In the genomic region with DNA sequence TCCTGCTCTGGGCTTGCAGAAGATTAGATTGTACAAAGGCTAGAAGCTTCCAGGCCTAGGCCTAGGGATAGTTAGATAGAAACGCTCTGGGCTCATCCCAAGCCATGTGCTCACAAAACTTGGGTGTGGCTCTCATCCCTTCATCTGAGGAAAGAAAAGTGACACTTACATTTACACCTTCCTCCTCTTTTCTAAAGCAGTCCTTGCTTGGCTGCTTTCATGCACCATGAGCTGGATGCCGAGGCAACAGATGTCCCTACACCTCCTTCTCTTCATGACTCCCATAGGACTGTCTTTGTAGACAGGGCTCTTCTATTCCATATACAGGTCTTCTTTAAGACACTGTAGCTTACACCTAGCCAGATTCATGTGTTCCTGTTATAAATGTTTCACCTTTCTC, we compare ENCODE assay signal across 21 mouse cellular contexts.
DNase-seq lines count a peak whose midpoint lies in the region; ATAC-seq and TF ChIP-seq lines count a peak whose summit lies in the region.
"Had no signal": no experiment of that assay in that cellular context is flagged by ENCODE, and none has a peak within 500 bp of the region (broad histone marks: within the 10 kb centered on the region; RNA-seq: fewer than 3 reads in every experiment).

No protein-coding gene starts in this region.

- 95% methylated on average over 2 of the region's 2 CpGs for WGBS in midbrain, postnatal 0 days

- H3K9me3 ChIP-seq in midbrain, postnatal 0 days (ENCODE audit: low read length) = no peaks in the 10 kb centered on the region
- H3K9me3 ChIP-seq: embryonic facial prominence, embryonic 10.5 days; forebrain, embryonic 13.5 days; heart, embryonic 12.5 days; hindbrain, embryonic 10.5 days had no signal

- no peak overlapping the region for H3K4me2 ChIP-seq in midbrain, postnatal 0 days (ENCODE audit: low read depth, low read length, poor library complexity, severe bottlenecking)
- H3K4me2 ChIP-seq: forebrain, embryonic 13.5 days; heart, embryonic 12.5 days; hindbrain, embryonic 14.5 days had no signal

- no peaks in the 10 kb centered on the region for H3K27me3 ChIP-seq in midbrain, postnatal 0 days (ENCODE audit: insufficient read depth, low read length)
- H3K27me3 ChIP-seq: CH12.LX; forebrain, embryonic 13.5 days; heart, embryonic 12.5 days; Patski had no signal

- ATAC-seq in midbrain, postnatal 0 days (ENCODE audit: low FRiP score) = no peak
- ATAC-seq: activated CD4-positive, CD25-positive, alpha-beta regulatory T cell, adult 4 months; forebrain, embryonic 13.5 days; forebrain, postnatal 0 days; Patski had no signal

- no peak overlapping the region for H3K9ac ChIP-seq in midbrain, postnatal 0 days (replicated peaks; ENCODE audit: low read length, poor library complexity, severe bottlenecking)
- H3K9ac ChIP-seq: forebrain, embryonic 13.5 days; forebrain, postnatal 0 days; heart, embryonic 12.5 days; hindbrain, embryonic 14.5 days had no signal

- H3K4me3 ChIP-seq in midbrain, postnatal 0 days (ENCODE audit: low read depth, low read length) = no peak overlapping the region
- H3K4me3 ChIP-seq: embryonic facial prominence, embryonic 10.5 days; forebrain, embryonic 13.5 days; heart, embryonic 12.5 days; hindbrain, embryonic 10.5 days had no signal

- no peak for TF ChIP-seq CTCF in midbrain, postnatal 0 days (IDR thresholded peaks at IDR 0.05)

- H3K27ac ChIP-seq in midbrain, postnatal 0 days (ENCODE audit: low read depth, low read length) = no peak overlapping the region
- H3K27ac ChIP-seq: embryonic facial prominence, embryonic 10.5 days; forebrain, embryonic 13.5 days; hindbrain, embryonic 10.5 days; hindbrain, embryonic 14.5 days had no signal

- H3K4me1 ChIP-seq in midbrain, postnatal 0 days (ENCODE audit: insufficient read depth, low read length) = no peaks in the 10 kb centered on the region
- H3K4me1 ChIP-seq: embryonic facial prominence, embryonic 10.5 days; forebrain, embryonic 13.5 days; heart, embryonic 12.5 days; hindbrain, embryonic 10.5 days had no signal

- H3K36me3 ChIP-seq in midbrain, postnatal 0 days (ENCODE audit: insufficient read depth, low read length) = no peaks in the 10 kb centered on the region
- H3K36me3 ChIP-seq: embryonic facial prominence, embryonic 10.5 days; heart, embryonic 12.5 days; hindbrain, embryonic 10.5 days had no signal

- DNase-seq in frontal cortex, adult 2 months (ENCODE audit: extremely low spot score in 1 of 2, low spot score in 1 of 2) = peak; percentile 57 to 63
- DNase-seq in frontal cortex, postnatal 25 days (ENCODE audit: low spot score in 2 of 2) = no peak
- DNase-seq in right cerebral cortex, postnatal 25 days = peak; percentile 43
- DNase-seq in right cerebral cortex, postnatal 4 days = no peak
- DNase-seq in left cerebral cortex, adult 9 months (ENCODE audit: low spot score in 2 of 2) = peak; percentile 38 to 49
- no peak for DNase-seq in layer of hippocampus, postnatal 14 days (ENCODE audit: low spot score in 2 of 2)
- no peak for DNase-seq in midbrain, postnatal 0 days (ENCODE audit: low spot score)
- DNase-seq: adrenal gland, postnatal 14 days; cerebellum, adult 18-20 months; cerebellum, adult 9-11 months; cerebellum, postnatal 36 days; forebrain, postnatal 0 days; gastrocnemius, postnatal 14 days had no signal

Comparison
In these comparisons a context has a peak if more than half of its experiments do, and no peak if none do; other contexts are left out.
1. DNase-seq: peak in frontal cortex, adult 2 months (2 of 2), right cerebral cortex, postnatal 25 days (single experiment) and left cerebral cortex, adult 9 months (2 of 2); none in frontal cortex, postnatal 25 days (0 of 2), right cerebral cortex, postnatal 4 days (single experiment), layer of hippocampus, postnatal 14 days (0 of 2) and midbrain, postnatal 0 days (single experiment).